ENCODE assay signal across 8 mouse cellular contexts in genomic region chr15:86184851-86185688, GRCm38 (mm10). TPM values are rescaled to one million over a fixed set of nuclear protein-coding genes. Genes with fewer than 3 reads are reported as not detected.
DNase-seq lines count a peak whose midpoint lies in the region; ATAC-seq and TF ChIP-seq lines count a peak whose summit lies in the region.

No protein-coding gene starts in this region.

- TF ChIP-seq EP300 in lung, postnatal 0 days (IDR thresholded peaks at IDR 0.05) = no peak

- H3K4me3 ChIP-seq in ES-E14 (ENCODE audit: insufficient read depth in 1 of 2, low read depth in 1 of 2, low read length in 2 of 2, poor library complexity in 1 of 2, severe bottlenecking in 1 of 2) = peak overlapping the region; percentile 78 to 92
- H3K4me3 ChIP-seq in cortical plate, adult 2 months (ENCODE audit: insufficient read depth, low read length) = peak overlapping the region; percentile 89
- H3K4me3 ChIP-seq in kidney, embryonic 15.5 days (replicated peaks) = peak overlapping the region; percentile 87
- H3K4me3 ChIP-seq in lung, postnatal 0 days (ENCODE audit: low read depth, low read length) = peak overlapping the region; percentile 87

- no peak overlapping the region; the same call in 1 of the 2 replicates for H3K27ac ChIP-seq in ES-E14 (ENCODE audit: insufficient read depth, low read depth, low read length, poor library complexity, severe bottlenecking)
- peak overlapping the region; percentile 96 for H3K27ac ChIP-seq in cortical plate, adult 2 months (ENCODE audit: insufficient read depth, low read length)
- H3K27ac ChIP-seq in kidney, embryonic 15.5 days = peak overlapping the region; percentile 81
- H3K27ac ChIP-seq in lung, postnatal 0 days (ENCODE audit: low read length) = peak overlapping the region; percentile 93

- peaks cover 7% of the 10 kb centered on the region; the same call in 1 of the 2 replicates for H3K27me3 ChIP-seq in kidney, embryonic 15.5 days
- no peaks in the 10 kb centered on the region for H3K27me3 ChIP-seq in lung, postnatal 0 days (replicated peaks; ENCODE audit: insufficient read depth, low read length)

- peak; percentile 28 for DNase-seq in CD4-positive helper T cell, adult 2 months (ENCODE audit: low read depth, low spot score)
- no peak for DNase-seq in ES-E14 (ENCODE audit: low read depth, low spot score)
- peak; percentile 55 for DNase-seq in heart, adult 8-10 months (ENCODE audit: low spot score)
- peak; percentile 67 for DNase-seq in lung, postnatal 0 days (ENCODE audit: low spot score)
- DNase-seq in retina, embryonic 14.5 days (ENCODE audit: low spot score) = peak; percentile 57
- no peak for DNase-seq in layer of hippocampus, postnatal 14 days (ENCODE audit: low spot score in 2 of 2)

- H3K36me3 ChIP-seq in ES-E14 (ENCODE audit: control insufficient read depth, insufficient read depth, low read length, poor library complexity, severe bottlenecking) = no peaks in the 10 kb centered on the region
- H3K36me3 ChIP-seq in kidney, embryonic 15.5 days = no peaks in the 10 kb centered on the region
- no peaks in the 10 kb centered on the region for H3K36me3 ChIP-seq in lung, postnatal 0 days (ENCODE audit: insufficient read depth, low read length)

- TF ChIP-seq POLR2A in cortical plate, adult 2 months (IDR thresholded peaks at IDR 0.05; ENCODE audit: extremely low read depth, insufficient read depth, low read length) = no peak

- H3K4me1 ChIP-seq in ES-E14 (ENCODE audit: control insufficient read depth in 2 of 2, insufficient read depth in 2 of 2, low read length in 2 of 2, poor library complexity in 1 of 2) = peaks cover 0 to 18% of the 10 kb centered on the region in 2 experiments; a peak in 2 of 4 replicates
- peaks cover 12% of the 10 kb centered on the region for H3K4me1 ChIP-seq in cortical plate, adult 2 months (ENCODE audit: control insufficient read depth, insufficient read depth, low read length)
- peaks cover 60% of the 10 kb centered on the region for H3K4me1 ChIP-seq in kidney, embryonic 15.5 days
- H3K4me1 ChIP-seq in lung, postnatal 0 days (ENCODE audit: insufficient read depth, low read depth, low read length) = peaks cover 18% of the 10 kb centered on the region

- H3K9ac ChIP-seq in ES-E14 (ENCODE audit: insufficient read depth, low read depth, low read length, poor library complexity, severe bottlenecking) = peak overlapping the region; percentile 75
- H3K9ac ChIP-seq in kidney, embryonic 15.5 days = peak overlapping the region; percentile 92
- peak overlapping the region; percentile 92 for H3K9ac ChIP-seq in lung, postnatal 0 days (replicated peaks; ENCODE audit: low read depth)

- in situ Hi-C loops in ES-E14 (cut with MboI; ENCODE audit: low sequenced_read_pairs in 2 of 2, unreplicated experiment in 2 of 2) = no loop called here

- ATAC-seq in kidney, embryonic 15.5 days (replicated peaks; ENCODE audit: low FRiP score) = peak; percentile 57
- ATAC-seq in lung, postnatal 0 days = peak; percentile 21

- TF ChIP-seq CTCF in cortical plate, adult 2 months (IDR thresholded peaks at IDR 0.05; ENCODE audit: extremely low read depth, insufficient read depth, low read length) = no peak
- no peak for TF ChIP-seq CTCF in lung, postnatal 0 days (IDR thresholded peaks at IDR 0.05)

- H3K9me3 ChIP-seq in ES-E14 (ENCODE audit: control insufficient read depth, insufficient read depth, low read depth, low read length) = no peaks in the 10 kb centered on the region
- H3K9me3 ChIP-seq in kidney, embryonic 15.5 days (replicated peaks) = no peaks in the 10 kb centered on the region
- H3K9me3 ChIP-seq in lung, postnatal 0 days (ENCODE audit: low read length) = no peaks in the 10 kb centered on the region

- H3K4me2 ChIP-seq in kidney, embryonic 15.5 days = peak overlapping the region; percentile 83
- H3K4me2 ChIP-seq in lung, postnatal 0 days (replicated peaks; ENCODE audit: low read depth, low read length) = peak overlapping the region; percentile 90

- 1% methylated on average over 70 of the region's 70 CpGs for WGBS in kidney, embryonic 15.5 days
- 3% methylated on average over 69 of the region's 70 CpGs for whole genome bisulfite sequencing in lung, postnatal 0 days

TF ChIP-seq in ES-E14, 5 proteins besides CTCF, POLR2A, EP300 and RAD21:
- TF ChIP-seq ZNF384 (IDR thresholded peaks at IDR 0.05; ENCODE audit: low read depth, low read length) (no peak), CHD2 (IDR thresholded peaks at IDR 0.05; ENCODE audit: low read depth, low read length) (no peak), MAFK (IDR thresholded peaks at IDR 0.05; ENCODE audit: insufficient read depth, low read depth, low read length) (no peak), HCFC1 (IDR thresholded peaks at IDR 0.05; ENCODE audit: borderline replicate concordance, insufficient read depth, low read length) (no peak), ZC3H11A (IDR thresholded peaks at IDR 0.05; ENCODE audit: borderline replicate concordance, low read depth, low read length) (no peak)

RNA-seq across cellular contexts. Expression of gene Cerk, which starts 0.9 kb away (rescaled TPM):
- total RNA-seq in ES-E14 (2012; rRNA removed) = 2.4 and 3.4 TPM in 2 replicates
- polyA plus RNA-seq in cortical plate, adult 2 months (2012; rRNA removed) = 42.8 and 44.7 TPM in 2 replicates
- total RNA-seq in heart, adult 8-10 months (2022) = 10 to 100 TPM; 25.5 to 32.9 (median 29.4) TPM
- polyA plus RNA-seq in kidney, embryonic 15.5 days (2015; fragmentation: Nextera tagmentation; extraction: Ambion mirVana) = 12.1 and 12.4 TPM in 2 replicates
- 16.9 and 20.0 TPM in 2 replicates for polyA plus RNA-seq in lung, postnatal 0 days (2015; fragmentation: Nextera tagmentation; extraction: Ambion mirVana)
- total RNA-seq in layer of hippocampus, postnatal 14 days (2021) = 10 to 100 TPM; 46.7 to 49.1 TPM

RNA-seq across cellular contexts. Expression of gene Tbc1d22a, which starts 29.2 kb away (rescaled TPM):
- 19.2 and 21.3 TPM in 2 replicates for total RNA-seq in ES-E14 (2012; rRNA removed)
- polyA plus RNA-seq in cortical plate, adult 2 months (2012; rRNA removed) = 33.5 and 33.9 TPM in 2 replicates
- 10 to 100 TPM; 24.9 to 30.8 (median 27.7) TPM for total RNA-seq in heart, adult 8-10 months (2022)
- polyA plus RNA-seq in kidney, embryonic 15.5 days (2015; fragmentation: Nextera tagmentation; extraction: Ambion mirVana) = 13.1 and 13.8 TPM in 2 replicates
- 11.8 and 13.1 TPM in 2 replicates for polyA plus RNA-seq in lung, postnatal 0 days (2015; fragmentation: Nextera tagmentation; extraction: Ambion mirVana)
- total RNA-seq in layer of hippocampus, postnatal 14 days (2021) = 10 to 100 TPM; 29.8 to 30.1 TPM

Comparison
In these comparisons a context has a peak if more than half of its experiments do, and no peak if none do; other contexts are left out.
1. DNase-seq: peak in CD4-positive helper T cell, adult 2 months (single experiment), heart, adult 8-10 months (single experiment), lung, postnatal 0 days (single experiment) and retina, embryonic 14.5 days (single experiment); none in ES-E14 (single experiment) and layer of hippocampus, postnatal 14 days (0 of 2).
2. Peak in every context shown above with its lines, with median percentiles within 50 percentile points of each other: H3K4me3 ChIP-seq and H3K9ac ChIP-seq.